Mouse (Mus musculus): ENCODE data around the gene Mypn. TPM values are rescaled to one million over a fixed set of nuclear protein-coding genes. Genes with fewer than 3 reads are reported as not detected.

The Mypn gene
- not detected for polyA plus RNA-seq (2014; fragmentation: Illumina TruSeq; extraction: RNeasy Lipid Tissue Mini Kit (QIAGEN cat#74804); ENCODE audit: low replicate concordance)

DNA sequence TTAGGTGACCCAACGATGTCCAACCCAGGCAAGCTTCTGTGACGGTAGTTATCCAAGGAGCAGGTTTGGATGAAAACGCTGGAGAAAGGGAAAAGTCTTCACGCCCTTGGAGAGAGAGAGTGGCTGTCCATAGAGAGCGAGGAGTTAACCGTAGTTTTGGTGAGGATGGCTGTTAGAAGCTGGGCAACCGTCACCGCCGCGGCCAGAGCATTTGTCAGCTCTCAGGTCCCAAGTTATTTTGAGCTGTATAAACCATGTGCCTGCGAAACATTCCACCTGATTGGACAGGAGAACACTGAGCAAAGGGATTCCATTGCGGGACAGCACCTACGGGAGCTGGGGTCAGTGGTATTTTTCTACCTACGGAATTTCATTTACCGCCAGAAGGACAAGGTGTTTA, at the start of gene Mypn:
TSS of gene Mypn (minus strand) at position 225 of the 400 bp plus-strand sequence.

DNA sequence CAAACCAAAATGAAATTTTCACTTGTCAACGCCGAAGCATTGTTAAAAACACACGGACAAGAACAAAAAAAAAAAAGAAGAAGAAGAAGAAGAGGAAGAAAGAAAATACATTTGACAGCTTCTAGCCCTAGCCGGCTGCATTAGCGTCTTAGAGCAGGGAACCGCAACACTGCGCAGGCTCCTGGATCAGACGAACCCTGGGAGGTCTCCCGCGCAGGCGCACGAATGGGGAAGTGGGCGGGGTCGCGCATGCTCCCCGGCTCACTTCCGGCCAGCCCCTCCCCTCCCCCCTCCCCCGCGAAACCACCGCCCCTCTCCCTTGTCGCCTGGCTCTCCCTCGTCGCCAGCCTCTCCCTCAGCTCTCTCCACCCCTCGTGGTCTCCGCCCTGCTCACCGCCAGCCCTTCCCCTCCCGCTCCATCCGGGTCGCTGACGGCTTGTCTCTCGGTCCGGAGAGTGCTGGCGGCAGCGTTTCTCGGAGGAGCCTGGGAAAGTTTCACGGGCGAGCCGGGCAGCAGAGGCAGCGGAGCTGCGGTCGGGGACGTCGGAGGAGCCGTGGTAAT, 39.8 kb upstream of the Mypn start, which contains the start of gene Herc4:
TSS of gene Herc4 (plus strand) at position 318 of the 562 bp plus-strand sequence.

GRCm38 (mm10) chr10:63099521-63099920, 104.2 kb downstream of the Mypn start, which contains the start of gene Atoh7:
Gene Atoh7 (plus strand): TSS chr10:63099651.

Other genes starting within 250 kb of the Mypn start
- 19.3 TPM for gene Rufy2, start 223.7 kb downstream of the Mypn start, polyA plus RNA-seq (2014; fragmentation: Illumina TruSeq; extraction: RNeasy Lipid Tissue Mini Kit (QIAGEN cat#74804); ENCODE audit: low replicate concordance)
- 86.6 TPM for gene Hnrnph3, start 179.7 kb downstream of the Mypn start, polyA plus RNA-seq (2014; fragmentation: Illumina TruSeq; extraction: RNeasy Lipid Tissue Mini Kit (QIAGEN cat#74804); ENCODE audit: low replicate concordance)
- gene Pbld2, start 179.6 kb downstream of the Mypn start, polyA plus RNA-seq (2014; fragmentation: Illumina TruSeq; extraction: RNeasy Lipid Tissue Mini Kit (QIAGEN cat#74804); ENCODE audit: low replicate concordance): 141 TPM
- gene Pbld1, start 143.8 kb downstream of the Mypn start, polyA plus RNA-seq (2014; fragmentation: Illumina TruSeq; extraction: RNeasy Lipid Tissue Mini Kit (QIAGEN cat#74804); ENCODE audit: low replicate concordance): 13.6 TPM
- 0.33 TPM for gene Atoh7, start 104.3 kb downstream of the Mypn start, polyA plus RNA-seq (2014; fragmentation: Illumina TruSeq; extraction: RNeasy Lipid Tissue Mini Kit (QIAGEN cat#74804); ENCODE audit: low replicate concordance)
- 232 TPM for gene Herc4, start 39.9 kb upstream of the Mypn start, polyA plus RNA-seq (2014; fragmentation: Illumina TruSeq; extraction: RNeasy Lipid Tissue Mini Kit (QIAGEN cat#74804); ENCODE audit: low replicate concordance)
- gene Sirt1, start 177.8 kb upstream of the Mypn start, polyA plus RNA-seq (2014; fragmentation: Illumina TruSeq; extraction: RNeasy Lipid Tissue Mini Kit (QIAGEN cat#74804); ENCODE audit: low replicate concordance): 79.0 TPM
- 2.0 TPM for gene Dnajc12, start 178.5 kb upstream of the Mypn start, polyA plus RNA-seq (2014; fragmentation: Illumina TruSeq; extraction: RNeasy Lipid Tissue Mini Kit (QIAGEN cat#74804); ENCODE audit: low replicate concordance)
- gene Gm7075, start 217.8 kb upstream of the Mypn start, polyA plus RNA-seq (2014; fragmentation: Illumina TruSeq; extraction: RNeasy Lipid Tissue Mini Kit (QIAGEN cat#74804); ENCODE audit: low replicate concordance): not detected
- 0.74 TPM for gene Ctnna3, start 226.1 kb upstream of the Mypn start, polyA plus RNA-seq (2014; fragmentation: Illumina TruSeq; extraction: RNeasy Lipid Tissue Mini Kit (QIAGEN cat#74804); ENCODE audit: low replicate concordance)